In the genomic region with DNA sequence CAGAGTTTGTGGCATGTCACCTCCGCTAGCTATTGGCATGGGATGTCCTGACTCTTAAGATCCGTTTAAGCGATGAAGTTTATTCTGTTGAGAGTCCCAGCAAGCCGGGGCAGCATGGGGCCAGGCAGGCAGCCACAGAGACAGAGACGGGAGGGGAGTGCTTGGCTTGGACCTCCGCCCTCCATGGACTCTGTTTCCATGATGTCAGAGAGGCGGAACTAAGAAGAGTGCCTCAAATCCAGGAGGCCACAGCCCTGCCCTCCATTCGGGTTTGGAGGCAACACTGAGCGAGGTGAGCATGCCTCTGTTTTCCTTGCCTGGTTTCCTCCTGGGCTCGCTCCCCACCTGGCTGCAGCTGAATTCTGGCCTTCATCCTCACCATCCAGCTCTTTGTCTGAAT, we compare ENCODE assay signal across 8 mouse cellular contexts.
DNase-seq lines count a peak whose midpoint lies in the region; ATAC-seq lines count a peak whose summit lies in the region.
"Had no signal": no experiment of that assay in that cellular context is flagged by ENCODE, and none has a peak within 500 bp of the region (broad histone marks: within the 10 kb centered on the region; RNA-seq: fewer than 3 reads in every experiment).

No protein-coding gene starts in this region.

- ATAC-seq in embryonic facial prominence, embryonic 14.5 days (ENCODE audit: low read depth) = no peak
- no peak for ATAC-seq in CD4-positive, CD25-positive, alpha-beta regulatory T cell, adult 4 months
- ATAC-seq: midbrain, embryonic 13.5 days had no signal

- no peak overlapping the region for H3K4me2 ChIP-seq in embryonic facial prominence, embryonic 14.5 days (ENCODE audit: low read depth, low read length)
- H3K4me2 ChIP-seq: midbrain, embryonic 13.5 days had no signal

- DNase-seq in NIH3T3 (ENCODE audit: low read depth) = peak; percentile 42
- peak; percentile 55 for DNase-seq in embryonic facial prominence, embryonic 14.5 days (ENCODE audit: low spot score)
- DNase-seq in heart, postnatal 36 days = peak; percentile 63 to 64
- DNase-seq in lung, adult 18-20 months = peak; percentile 63 to 64
- DNase-seq in spleen, postnatal 36 days (ENCODE audit: low spot score in 2 of 2) = no peak
- DNase-seq in frontal cortex, adult 2 months (ENCODE audit: extremely low spot score in 1 of 2, low spot score in 1 of 2) = no peak

- 59% methylated on average over 10 of the region's 10 CpGs for WGBS in embryonic facial prominence, embryonic 14.5 days

- intact Hi-C loops in heart, postnatal 36 days (cut with DNase I) = no loop called here

- H3K9ac ChIP-seq in embryonic facial prominence, embryonic 14.5 days (ENCODE audit: low read depth, low read length) = no peak overlapping the region
- H3K9ac ChIP-seq: midbrain, embryonic 13.5 days had no signal

- H3K27me3 ChIP-seq in embryonic facial prominence, embryonic 14.5 days (replicated peaks; ENCODE audit: control insufficient read depth, insufficient read depth, low read length) = no peaks in the 10 kb centered on the region
- H3K27me3 ChIP-seq: midbrain, embryonic 13.5 days had no signal

- H3K4me3 ChIP-seq in embryonic facial prominence, embryonic 14.5 days (ENCODE audit: low read depth, low read length) = no peak overlapping the region
- H3K4me3 ChIP-seq: midbrain, embryonic 13.5 days had no signal

- no peak overlapping the region for H3K27ac ChIP-seq in embryonic facial prominence, embryonic 14.5 days (replicated peaks; ENCODE audit: low read depth, low read length)
- H3K27ac ChIP-seq: midbrain, embryonic 13.5 days had no signal

- no peaks in the 10 kb centered on the region for H3K36me3 ChIP-seq in embryonic facial prominence, embryonic 14.5 days (ENCODE audit: control insufficient read depth, insufficient read depth, low read length)

- no peaks in the 10 kb centered on the region for H3K9me3 ChIP-seq in embryonic facial prominence, embryonic 14.5 days (ENCODE audit: control insufficient read depth, low read length)
- H3K9me3 ChIP-seq: midbrain, embryonic 13.5 days had no signal

- H3K4me1 ChIP-seq in embryonic facial prominence, embryonic 14.5 days (ENCODE audit: control insufficient read depth, insufficient read depth, low read length) = peaks cover 24% of the 10 kb centered on the region

Comparison
In these comparisons a context has a peak if more than half of its experiments do, and no peak if none do; other contexts are left out.
1. DNase-seq: peak in NIH3T3 (single experiment), embryonic facial prominence, embryonic 14.5 days (single experiment), heart, postnatal 36 days (2 of 2) and lung, adult 18-20 months (2 of 2); none in spleen, postnatal 36 days (0 of 2) and frontal cortex, adult 2 months (0 of 2).